Mouse (Mus musculus): ENCODE results near the gene Hmgcr.
A peak's percentile ranks its signal among the peaks of the same experiment; 100 is the strongest.

Hmgcr gene

GRCm38 (mm10) chr13:96670406-96671077 lies at the start of gene Hmgcr:
Gene Hmgcr (minus strand): TSS chr13:96670936.
- peak; percentile 99 for DNase-seq

- no peak for DNase-seq
These were observed 49.3 kb upstream of the Hmgcr start for GRCm38 (mm10) chr13:96720003-96720402.

- DNase-seq, result no peak
These were observed 47.1 kb upstream of the Hmgcr start for GRCm38 (mm10) chr13:96717821-96718220.

GRCm38 (mm10) chr13:96716311-96716710 lies 45.6 kb upstream of the Hmgcr start:
- no peak for DNase-seq

GRCm38 (mm10) chr13:96709269-96710233 lies 38.8 kb upstream of the Hmgcr start:
- DNase-seq, result peak; percentile 54

GRCm38 (mm10) chr13:96702567-96703278 lies 32.0 kb upstream of the Hmgcr start:
- no peak for DNase-seq

GRCm38 (mm10) chr13:96697805-96698586 lies 27.3 kb upstream of the Hmgcr start:
- DNase-seq, result peak; percentile 77

GRCm38 (mm10) chr13:96695428-96695827 lies 24.7 kb upstream of the Hmgcr start:
- DNase-seq, result no peak

GRCm38 (mm10) chr13:96689901-96690300 lies 19.2 kb upstream of the Hmgcr start:
- DNase-seq, result no peak

GRCm38 (mm10) chr13:96687261-96687660 lies 16.5 kb upstream of the Hmgcr start:
- DNase-seq, result no peak

- no peak for DNase-seq
These were observed 14.0 kb upstream of the Hmgcr start for GRCm38 (mm10) chr13:96684779-96685178.

- DNase-seq, result no peak
These were observed 10.4 kb upstream of the Hmgcr start for GRCm38 (mm10) chr13:96681088-96681620.

GRCm38 (mm10) chr13:96680163-96681087 lies 9.7 kb upstream of the Hmgcr start:
- DNase-seq, result no peak

- no peak for DNase-seq
These were observed 7.9 kb upstream of the Hmgcr start for GRCm38 (mm10) chr13:96678616-96679015.

- DNase-seq, result no peak
These were observed 6.3 kb upstream of the Hmgcr start for GRCm38 (mm10) chr13:96677071-96677470.

GRCm38 (mm10) chr13:96675756-96676155 lies 5.0 kb upstream of the Hmgcr start:
- DNase-seq, result no peak

- no peak for DNase-seq
These were observed 3.1 kb upstream of the Hmgcr start for GRCm38 (mm10) chr13:96673817-96674216.

GRCm38 (mm10) chr13:96672276-96672675 lies 1.5 kb upstream of the Hmgcr start:
- DNase-seq, result no peak

- no peak for DNase-seq
These were observed 1.1 kb upstream of the Hmgcr start for GRCm38 (mm10) chr13:96671906-96672234.

- peak; percentile 22 for DNase-seq
These were observed 556 bp upstream of the Hmgcr start for GRCm38 (mm10) chr13:96671078-96671905.
